Mouse (Mus musculus): ENCODE data around the gene Gm20521. TPM values are rescaled to one million over a fixed set of nuclear protein-coding genes. Genes with fewer than 3 reads are reported as not detected.
"Not testable (repeated sequence)": the region's sequence is repeated elsewhere in the genome, so short reads cannot be mapped to it uniquely, and the experiment has no call there.

Gm20521 gene
- total and polyA plus RNA-seq, 2 experiments from 2014 or later, result 0.30 to 3.1 TPM

DNA sequence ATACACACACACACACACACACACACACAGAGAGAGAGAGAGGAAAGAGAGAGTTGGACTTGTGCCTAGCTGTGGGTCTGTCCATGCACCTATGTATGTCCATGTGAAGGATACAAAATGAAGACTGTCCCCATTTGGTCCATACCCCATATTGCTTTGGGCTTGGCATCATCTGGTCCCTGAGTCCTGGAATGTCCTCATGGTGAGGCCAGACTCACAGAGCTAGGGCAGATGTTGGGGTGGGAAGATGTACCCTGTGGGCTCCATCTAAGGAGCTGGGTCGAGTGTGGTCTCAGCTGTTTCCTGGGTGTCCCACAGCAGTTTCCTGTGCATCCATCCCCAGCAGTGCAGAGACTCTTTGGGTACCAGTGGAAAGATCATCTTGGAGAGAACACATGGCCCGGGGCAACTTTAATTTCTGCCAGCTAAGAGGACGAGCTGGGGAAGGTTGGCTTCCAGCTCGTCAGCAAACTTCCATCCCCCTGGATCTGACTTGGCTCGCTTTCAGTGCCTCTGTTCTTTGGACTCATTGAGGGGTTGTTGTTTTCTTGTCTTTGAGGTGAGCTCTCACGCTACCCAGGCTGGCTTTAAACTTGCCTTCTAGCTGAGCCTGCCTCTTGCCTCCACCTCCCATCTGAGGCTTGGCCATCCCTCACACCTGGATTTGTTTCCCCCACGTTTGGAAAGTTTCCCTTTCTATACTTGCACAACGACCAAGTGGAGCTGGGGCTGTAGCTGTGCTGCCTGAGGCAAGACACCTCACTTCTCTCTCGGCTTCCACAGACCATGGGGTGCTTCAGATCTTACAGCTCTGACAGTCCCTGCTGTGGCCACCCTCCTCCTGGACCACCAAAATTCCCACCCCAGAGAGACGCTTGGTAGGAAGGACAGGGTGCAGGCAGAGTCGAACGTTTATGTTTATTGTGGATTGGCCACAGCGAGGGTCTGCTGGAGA lies 58.1 kb downstream of the Gm20521 start:
- no peak overlapping the region for H3K4me3 ChIP-seq (ENCODE audit: low read depth, low read length)
- no peak overlapping the region for H3K27ac ChIP-seq (ENCODE audit: low read depth, low read length)
- H3K36me3 ChIP-seq (ENCODE audit: insufficient read depth), result no peaks in the 10 kb centered on the region
- no peak overlapping the region for H3K9ac ChIP-seq
- no peaks in the 10 kb centered on the region for H3K27me3 ChIP-seq (ENCODE audit: insufficient read depth, low read length)
- DNase-seq, result no peak
- no peak for TF ChIP-seq CTCF (IDR thresholded peaks at IDR 0.05; ENCODE audit: low read depth)
- no peaks in the 10 kb centered on the region for H3K4me1 ChIP-seq (ENCODE audit: insufficient read depth)
- no peak for ATAC-seq
- 59% methylated on average over 13 of the region's 13 CpGs for WGBS
- no peaks in the 10 kb centered on the region for H3K9me3 ChIP-seq (ENCODE audit: low read length)
- H3K4me2 ChIP-seq (ENCODE audit: low read depth), result no peak overlapping the region

DNA sequence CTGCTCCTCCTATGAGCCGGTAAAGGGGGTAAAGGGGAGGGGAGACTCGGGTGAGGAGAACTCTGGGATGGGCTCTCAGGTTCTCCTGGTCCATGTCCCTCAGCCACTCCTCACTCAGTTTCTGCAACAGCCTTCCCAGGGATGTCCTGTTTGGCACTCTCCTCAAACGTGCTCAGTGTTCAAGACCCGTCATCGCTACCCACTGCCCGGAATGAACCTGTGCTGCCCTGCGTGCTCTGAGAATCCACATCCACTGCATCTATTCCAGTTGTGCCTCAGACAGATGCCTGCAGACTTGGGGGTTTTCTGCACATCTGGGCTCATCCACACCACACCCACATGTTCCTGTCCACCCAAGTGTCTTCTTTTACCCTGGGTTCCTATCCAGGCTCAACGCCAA lies 59.2 kb downstream of the Gm20521 start:
- no peak for ATAC-seq
- no peak for TF ChIP-seq CTCF (IDR thresholded peaks at IDR 0.05; ENCODE audit: low read depth)
- H3K4me1 ChIP-seq (ENCODE audit: insufficient read depth), result no peaks in the 10 kb centered on the region
- no peaks in the 10 kb centered on the region for H3K27me3 ChIP-seq (ENCODE audit: insufficient read depth, low read length)
- H3K9ac ChIP-seq, result no peak overlapping the region
- no peak overlapping the region for H3K4me2 ChIP-seq (ENCODE audit: low read depth)
- H3K27ac ChIP-seq (ENCODE audit: low read depth, low read length), result no peak overlapping the region
- H3K4me3 ChIP-seq (ENCODE audit: low read depth, low read length), result no peak overlapping the region
- DNase-seq, result no peak
- no peaks in the 10 kb centered on the region for H3K9me3 ChIP-seq (ENCODE audit: low read length)
- H3K36me3 ChIP-seq (ENCODE audit: insufficient read depth), result no peaks in the 10 kb centered on the region
- 86% methylated on average over 8 of the region's 8 CpGs for WGBS

DNA sequence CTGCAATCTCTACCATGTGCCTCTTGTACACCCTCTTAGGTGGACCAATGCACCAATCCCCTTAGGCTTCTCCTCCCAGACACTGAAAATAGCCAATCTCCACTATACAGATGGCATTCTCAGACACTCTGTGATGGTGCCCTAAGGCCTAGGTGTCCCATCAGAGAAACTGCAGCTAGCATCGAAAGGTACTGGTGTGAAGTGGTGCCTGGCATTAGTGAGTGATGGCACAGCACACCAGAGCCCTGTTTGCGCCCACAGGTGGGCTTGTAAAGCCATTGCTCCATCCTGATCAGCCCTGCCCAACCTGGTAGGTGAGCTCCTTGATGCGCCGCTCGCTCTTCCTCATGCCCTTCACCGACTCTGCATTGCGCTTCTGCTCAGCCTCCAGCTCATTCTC lies 60.7 kb downstream of the Gm20521 start:
- DNase-seq, result no peak

DNA sequence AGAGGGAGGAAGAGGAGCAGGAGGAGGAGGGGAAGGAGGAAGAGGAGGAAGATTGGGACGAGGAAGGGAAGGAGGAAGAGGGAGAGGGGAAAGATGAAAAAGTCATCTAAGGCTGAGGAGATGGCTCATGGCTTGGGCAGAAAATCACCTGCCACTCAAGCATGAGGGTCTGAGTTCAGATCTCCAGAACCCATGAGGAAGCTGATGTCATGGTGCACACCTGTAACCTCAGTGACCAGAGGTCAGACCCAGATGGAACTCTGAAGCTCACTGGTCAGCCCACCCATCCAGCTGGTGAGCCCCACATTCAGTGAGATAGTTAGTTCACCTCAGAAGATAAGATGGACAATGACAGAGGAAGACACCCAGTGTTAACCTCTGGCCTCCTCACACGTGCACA lies 61.7 kb downstream of the Gm20521 start:
- Histone ChIP-seq H3K36me3 (ENCODE audit: insufficient read depth) (no peaks in the 10 kb centered on the region), H3K9me3 (ENCODE audit: low read length) (no peaks in the 10 kb centered on the region), H3K4me3 (ENCODE audit: low read depth, low read length) (no peak overlapping the region), H3K9ac (no peak overlapping the region), H3K27me3 (ENCODE audit: insufficient read depth, low read length) (no peaks in the 10 kb centered on the region), H3K4me1 (ENCODE audit: insufficient read depth) (no peaks in the 10 kb centered on the region), H3K4me2 (ENCODE audit: low read depth) (no peak overlapping the region), H3K27ac (ENCODE audit: low read depth, low read length) (no peak overlapping the region)
- ATAC-seq, result no peak
- WGBS, result 82% methylated on average over 2 of the region's 2 CpGs
- DNase-seq, result no peak
- no peak for TF ChIP-seq CTCF (IDR thresholded peaks at IDR 0.05; ENCODE audit: low read depth)

More for the DNA sequence above, 60.7 kb downstream of the Gm20521 start:
- no peak for TF ChIP-seq CTCF (IDR thresholded peaks at IDR 0.05; ENCODE audit: low read depth)
- no peaks in the 10 kb centered on the region for H3K9me3 ChIP-seq (ENCODE audit: low read length)
- H3K9ac ChIP-seq, result no peak overlapping the region
- no peak for ATAC-seq
- no peaks in the 10 kb centered on the region for H3K36me3 ChIP-seq (ENCODE audit: insufficient read depth)
- H3K4me2 ChIP-seq (ENCODE audit: low read depth), result no peak overlapping the region
- 96% methylated on average over 7 of the region's 7 CpGs for WGBS
- H3K4me1 ChIP-seq (ENCODE audit: insufficient read depth), result no peaks in the 10 kb centered on the region
- no peak overlapping the region for H3K27ac ChIP-seq (ENCODE audit: low read depth, low read length)
- H3K4me3 ChIP-seq (ENCODE audit: low read depth, low read length), result no peak overlapping the region
- no peaks in the 10 kb centered on the region for H3K27me3 ChIP-seq (ENCODE audit: insufficient read depth, low read length)

DNA sequence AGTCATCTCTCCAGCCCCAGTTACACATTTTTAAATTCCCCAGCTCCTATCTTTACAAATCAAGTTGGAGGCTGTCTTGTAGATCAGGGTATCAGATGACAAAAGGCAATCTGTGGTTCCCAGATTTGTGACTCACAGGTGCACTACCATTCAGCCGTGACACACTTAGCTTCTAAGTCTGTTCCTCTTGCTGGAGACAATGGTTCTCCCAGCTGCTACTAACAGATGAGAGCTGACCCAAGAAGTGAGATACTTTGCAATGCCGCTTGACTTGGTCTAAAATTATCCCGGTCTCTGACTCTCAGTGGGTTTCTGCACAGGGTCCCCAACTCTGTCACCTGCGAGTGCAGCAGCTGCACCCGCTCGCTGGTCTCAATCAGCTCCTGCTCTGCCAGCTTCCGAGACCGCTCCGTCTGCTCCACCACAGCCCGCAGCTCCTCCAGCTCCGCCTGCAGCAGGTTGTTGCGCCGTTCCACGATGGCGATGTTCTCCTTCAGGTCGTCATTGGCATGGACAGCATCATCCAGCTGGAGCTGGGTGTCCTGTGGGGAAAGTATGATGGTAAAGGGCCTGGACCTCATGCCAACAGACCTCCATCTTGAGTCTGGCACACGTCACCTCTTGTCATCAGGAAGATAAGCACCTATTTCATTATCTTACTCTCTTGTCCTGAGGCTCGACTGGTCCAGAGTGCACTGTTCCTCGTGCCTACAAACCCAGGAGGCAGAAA lies 62.9 kb downstream of the Gm20521 start:
- Histone ChIP-seq H3K4me1 (ENCODE audit: insufficient read depth) (no peaks in the 10 kb centered on the region), H3K4me3 (ENCODE audit: low read depth, low read length) (no peak overlapping the region), H3K4me2 (ENCODE audit: low read depth) (no peak overlapping the region), H3K9ac (no peak overlapping the region), H3K36me3 (ENCODE audit: insufficient read depth) (no peaks in the 10 kb centered on the region), H3K27ac (ENCODE audit: low read depth, low read length) (no peak overlapping the region), H3K9me3 (ENCODE audit: low read length) (no peaks in the 10 kb centered on the region), H3K27me3 (ENCODE audit: insufficient read depth, low read length) (no peaks in the 10 kb centered on the region)
- no peak for DNase-seq
- ATAC-seq, result no peak
- TF ChIP-seq CTCF (IDR thresholded peaks at IDR 0.05; ENCODE audit: low read depth), result no peak
- 81% methylated on average over 19 of the region's 19 CpGs for whole genome bisulfite sequencing

DNA sequence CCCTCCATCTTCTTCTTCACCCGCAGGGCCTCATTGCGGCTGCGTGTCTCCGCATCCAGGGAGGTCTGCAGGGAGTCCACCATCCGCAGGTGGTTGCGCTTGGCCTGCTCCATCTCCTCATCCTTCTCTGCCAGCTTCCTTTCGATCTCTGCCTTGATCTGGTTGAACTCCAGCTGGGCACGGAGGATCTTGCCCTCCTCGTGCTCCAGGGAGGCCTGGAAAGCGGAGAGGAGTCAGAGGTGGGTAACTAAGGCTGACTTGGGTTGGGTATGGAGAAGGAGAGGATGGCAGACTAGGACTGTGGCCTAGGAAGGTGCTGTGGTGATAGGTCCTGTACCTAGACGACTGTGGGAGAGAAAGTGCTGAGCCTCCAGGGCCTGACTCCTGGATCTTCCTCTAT lies 63.8 kb downstream of the Gm20521 start:
- DNase-seq; H3K36me3 ChIP-seq (ENCODE audit: insufficient read depth); H3K4me2 ChIP-seq (ENCODE audit: low read depth); H3K27ac ChIP-seq (ENCODE audit: low read depth, low read length); H3K4me1 ChIP-seq (ENCODE audit: insufficient read depth); H3K27me3 ChIP-seq (ENCODE audit: insufficient read depth, low read length); H3K9me3 ChIP-seq (ENCODE audit: low read length); H3K4me3 ChIP-seq (ENCODE audit: low read depth, low read length); ATAC-seq; H3K9ac ChIP-seq: not testable (repeated sequence)
- 87% methylated on average over 10 of the region's 11 CpGs for WGBS

Other genes starting within 250 kb of the Gm20521 start
- not detected in 2 replicates for gene Gm17606, start 242.5 kb upstream of the Gm20521 start, total RNA-seq (2014; rRNA removed)
- not detected in 2 replicates for gene Gm17606, start 242.5 kb upstream of the Gm20521 start, polyA plus RNA-seq (2015; fragmentation: Nextera tagmentation; extraction: Ambion mirVana)
- 15.6 and 21.7 TPM in 2 replicates for gene Cdh24, start 242.1 kb upstream of the Gm20521 start, total RNA-seq (2014; rRNA removed)
- 3.8 and 4.6 TPM in 2 replicates for gene Cdh24, start 242.1 kb upstream of the Gm20521 start, polyA plus RNA-seq (2015; fragmentation: Nextera tagmentation; extraction: Ambion mirVana)
- gene 1700123O20Rik, start 197.2 kb upstream of the Gm20521 start, total RNA-seq (2014; rRNA removed), result 32.0 and 36.2 TPM in 2 replicates
- 66.6 and 70.7 TPM in 2 replicates for gene 1700123O20Rik, start 197.2 kb upstream of the Gm20521 start, polyA plus RNA-seq (2015; fragmentation: Nextera tagmentation; extraction: Ambion mirVana)
- gene Acin1, start 196.5 kb upstream of the Gm20521 start, total RNA-seq (2014; rRNA removed), result 143 and 147 TPM in 2 replicates
- 80.7 and 97.0 TPM in 2 replicates for gene Acin1, start 196.5 kb upstream of the Gm20521 start, polyA plus RNA-seq (2015; fragmentation: Nextera tagmentation; extraction: Ambion mirVana)
- gene Gm29776, start 184.6 kb upstream of the Gm20521 start, total RNA-seq (2014; rRNA removed), result 0.14 and 0.15 TPM in 2 replicates
- gene Gm29776, start 184.6 kb upstream of the Gm20521 start, polyA plus RNA-seq (2015; fragmentation: Nextera tagmentation; extraction: Ambion mirVana), result 0.06 and 0.13 TPM in 2 replicates
- gene Cebpe, start 171.3 kb upstream of the Gm20521 start, total RNA-seq (2014; rRNA removed), result 0.38 TPM in 1 of 2 replicates, not detected in the other
- gene Cebpe, start 171.3 kb upstream of the Gm20521 start, polyA plus RNA-seq (2015; fragmentation: Nextera tagmentation; extraction: Ambion mirVana), result not detected in 2 replicates
- gene Slc7a8, start 101.5 kb upstream of the Gm20521 start, total RNA-seq (2014; rRNA removed), result 11.8 and 13.3 TPM in 2 replicates
- gene Slc7a8, start 101.5 kb upstream of the Gm20521 start, polyA plus RNA-seq (2015; fragmentation: Nextera tagmentation; extraction: Ambion mirVana), result 12.5 and 14.5 TPM in 2 replicates
- not detected in 2 replicates for gene Rnf212b, start 69.3 kb upstream of the Gm20521 start, total RNA-seq (2014; rRNA removed)
- not detected in 2 replicates for gene Rnf212b, start 69.3 kb upstream of the Gm20521 start, polyA plus RNA-seq (2015; fragmentation: Nextera tagmentation; extraction: Ambion mirVana)
- 7.1 and 7.2 TPM in 2 replicates for gene Homez, start 12.5 kb upstream of the Gm20521 start, total RNA-seq (2014; rRNA removed)
- gene Homez, start 12.5 kb upstream of the Gm20521 start, polyA plus RNA-seq (2015; fragmentation: Nextera tagmentation; extraction: Ambion mirVana), result 2.7 and 6.9 TPM in 2 replicates
- gene Ppp1r3e, start 5.9 kb upstream of the Gm20521 start, total RNA-seq (2014; rRNA removed), result 17.4 and 19.7 TPM in 2 replicates
- gene Ppp1r3e, start 5.9 kb upstream of the Gm20521 start, polyA plus RNA-seq (2015; fragmentation: Nextera tagmentation; extraction: Ambion mirVana), result 2.3 and 3.3 TPM in 2 replicates
- gene Bcl2l2, start 64 bp upstream of the Gm20521 start, total RNA-seq (2014; rRNA removed), result 33.2 and 38.0 TPM in 2 replicates
- 2.5 and 2.9 TPM in 2 replicates for gene Bcl2l2, start 64 bp upstream of the Gm20521 start, polyA plus RNA-seq (2015; fragmentation: Nextera tagmentation; extraction: Ambion mirVana)
- 113 and 116 TPM in 2 replicates for gene Pabpn1, start 9.1 kb downstream of the Gm20521 start, total RNA-seq (2014; rRNA removed)
- 105 and 126 TPM in 2 replicates for gene Pabpn1, start 9.1 kb downstream of the Gm20521 start, polyA plus RNA-seq (2015; fragmentation: Nextera tagmentation; extraction: Ambion mirVana)
- 327 and 359 TPM in 2 replicates for gene Slc22a17, start 29.7 kb downstream of the Gm20521 start, total RNA-seq (2014; rRNA removed)
- 230 and 282 TPM in 2 replicates for gene Slc22a17, start 29.7 kb downstream of the Gm20521 start, polyA plus RNA-seq (2015; fragmentation: Nextera tagmentation; extraction: Ambion mirVana)
- gene Efs, start 42.7 kb downstream of the Gm20521 start, total RNA-seq (2014; rRNA removed), result 22.2 and 29.8 TPM in 2 replicates
- gene Efs, start 42.7 kb downstream of the Gm20521 start, polyA plus RNA-seq (2015; fragmentation: Nextera tagmentation; extraction: Ambion mirVana), result 13.4 and 13.5 TPM in 2 replicates
- 0.38 TPM in 1 of 2 replicates, not detected in the other for gene Il25, start 49.3 kb downstream of the Gm20521 start, total RNA-seq (2014; rRNA removed)
- gene Il25, start 49.3 kb downstream of the Gm20521 start, polyA plus RNA-seq (2015; fragmentation: Nextera tagmentation; extraction: Ambion mirVana), result 0.18 and 0.58 TPM in 2 replicates
- gene Cmtm5, start 52.8 kb downstream of the Gm20521 start, total RNA-seq (2014; rRNA removed), result 17.9 and 19.9 TPM in 2 replicates
- 17.7 and 22.7 TPM in 2 replicates for gene Cmtm5, start 52.8 kb downstream of the Gm20521 start, polyA plus RNA-seq (2015; fragmentation: Nextera tagmentation; extraction: Ambion mirVana)
- 0.23 and 5.8 TPM in 2 replicates for gene Myh6, start 83.5 kb downstream of the Gm20521 start, total RNA-seq (2014; rRNA removed)
- gene Myh6, start 83.5 kb downstream of the Gm20521 start, polyA plus RNA-seq (2015; fragmentation: Nextera tagmentation; extraction: Ambion mirVana), result 2.3 and 2.5 TPM in 2 replicates
- not detected in 2 replicates for gene Gm17428, start 93.5 kb downstream of the Gm20521 start, total RNA-seq (2014; rRNA removed)
- not detected in 2 replicates for gene Gm17428, start 93.5 kb downstream of the Gm20521 start, polyA plus RNA-seq (2015; fragmentation: Nextera tagmentation; extraction: Ambion mirVana)
- gene Myh7, start 111.2 kb downstream of the Gm20521 start, total RNA-seq (2014; rRNA removed), result 8.5 and 9.3 TPM in 2 replicates
- gene Myh7, start 111.2 kb downstream of the Gm20521 start, polyA plus RNA-seq (2015; fragmentation: Nextera tagmentation; extraction: Ambion mirVana), result 8.8 and 9.6 TPM in 2 replicates
- gene Ngdn, start 132.0 kb downstream of the Gm20521 start, total RNA-seq (2014; rRNA removed), result 24.2 and 36.8 TPM in 2 replicates
- 47.9 and 51.3 TPM in 2 replicates for gene Ngdn, start 132.0 kb downstream of the Gm20521 start, polyA plus RNA-seq (2015; fragmentation: Nextera tagmentation; extraction: Ambion mirVana)
- 8.9 and 11.1 TPM in 2 replicates for gene Zfhx2, start 208.9 kb downstream of the Gm20521 start, total RNA-seq (2014; rRNA removed)
- gene Zfhx2, start 208.9 kb downstream of the Gm20521 start, polyA plus RNA-seq (2015; fragmentation: Nextera tagmentation; extraction: Ambion mirVana), result 2.7 and 7.5 TPM in 2 replicates
- gene Thtpa, start 211.3 kb downstream of the Gm20521 start, total RNA-seq (2014; rRNA removed), result 49.0 and 55.2 TPM in 2 replicates
- gene Thtpa, start 211.3 kb downstream of the Gm20521 start, polyA plus RNA-seq (2015; fragmentation: Nextera tagmentation; extraction: Ambion mirVana), result 47.2 and 48.0 TPM in 2 replicates
- 11.3 and 12.8 TPM in 2 replicates for gene Ap1g2, start 223.2 kb downstream of the Gm20521 start, total RNA-seq (2014; rRNA removed)
- gene Ap1g2, start 223.2 kb downstream of the Gm20521 start, polyA plus RNA-seq (2015; fragmentation: Nextera tagmentation; extraction: Ambion mirVana), result 4.2 and 5.5 TPM in 2 replicates
- gene Jph4, start 233.5 kb downstream of the Gm20521 start, total RNA-seq (2014; rRNA removed), result 156 and 160 TPM in 2 replicates
- gene Jph4, start 233.5 kb downstream of the Gm20521 start, polyA plus RNA-seq (2015; fragmentation: Nextera tagmentation; extraction: Ambion mirVana), result 47.4 and 55.3 TPM in 2 replicates

Data from forebrain, postnatal 0 days (tissue).